Mouse (Mus musculus) midbrain, embryonic 13.5 days (tissue): Measurements from ENCODE around the gene Timm44. TPM values are rescaled to one million over a fixed set of nuclear protein-coding genes. Genes with fewer than 3 reads are reported as not detected.

Experiments used
- polyA plus RNA-seq: library from polyadenylated mRNA; unstranded; fragments of >200 nt; fragmentation: Nextera tagmentation; extraction: Ambion mirVana; gene quantifications from 2 replicates; pipeline ENCODE4 v1.2.1, GENCODE M21; 2015

The Timm44 gene
- polyA plus RNA-seq, 1 experiment from 2014 or later, result 45.1 TPM

Other genes with a start within 250 kb of the Timm44 start
- 0.23 TPM in 1 of 2 replicates, not detected in the other for gene Cd209f, start 170.1 kb downstream of the Timm44 start, polyA plus RNA-seq
- not detected in 2 replicates for gene Cd209g, start 141.8 kb downstream of the Timm44 start, polyA plus RNA-seq
- gene Evi5l, start 109.3 kb downstream of the Timm44 start, polyA plus RNA-seq, result 91.4 and 92.5 TPM in 2 replicates
- 44.2 and 52.1 TPM in 2 replicates for gene Prr36, start 58.5 kb downstream of the Timm44 start, polyA plus RNA-seq
- 0.17 TPM in 1 of 2 replicates, not detected in the other for gene Lrrc8e, start 49.1 kb downstream of the Timm44 start, polyA plus RNA-seq
- gene Map2k7, start 37.2 kb downstream of the Timm44 start, polyA plus RNA-seq, result 33.0 and 36.9 TPM in 2 replicates
- 0.90 and 1.2 TPM in 2 replicates for gene Gm49320, start 37.0 kb downstream of the Timm44 start, polyA plus RNA-seq
- gene Tgfbr3l, start 27.7 kb downstream of the Timm44 start, polyA plus RNA-seq, result 8.0 and 8.5 TPM in 2 replicates
- 62.7 and 64.1 TPM in 2 replicates for gene Snapc2, start 22.8 kb downstream of the Timm44 start, polyA plus RNA-seq
- 245 and 257 TPM in 2 replicates for gene Ctxn1, start 16.6 kb downstream of the Timm44 start, polyA plus RNA-seq
- gene Ccl25, start 49.3 kb upstream of the Timm44 start, polyA plus RNA-seq, result 20.0 and 23.2 TPM in 2 replicates
- 152 and 163 TPM in 2 replicates for gene Elavl1, start 49.5 kb upstream of the Timm44 start, polyA plus RNA-seq
- 37.6 and 39.5 TPM in 2 replicates for gene Cers4, start 217.1 kb upstream of the Timm44 start, polyA plus RNA-seq